Mouse (Mus musculus) right cerebral cortex, adult 18-20 months (tissue): Measurements from ENCODE around the gene Kdelr2.
"Not testable (repeated sequence)": the region's sequence is repeated elsewhere in the genome, so short reads cannot be mapped to it uniquely, and the experiment has no call there.

ENCODE experiments used
- DNase-seq: peaks from one replicate; pipeline ENCODE4 v3.0.0; 2022; ENCODE audit warnings: mixed read lengths

The Kdelr2 gene

GRCm38 (mm10) chr5:143403221-143404147 is at the start of gene Kdelr2:
Gene Kdelr2 (plus strand): TSS chr5:143403838.
- DNase-seq: peak; percentile 93

- no peak for DNase-seq
These were observed 47.6 kb upstream of the Kdelr2 start for GRCm38 (mm10) chr5:143356017-143356416.

- DNase-seq: no peak
These were observed 46.8 kb upstream of the Kdelr2 start, which contains the start of gene Grid2ip for GRCm38 (mm10) chr5:143356686-143357388. Gene Grid2ip (plus strand): TSS chr5:143357338.

- DNase-seq: no peak
These were observed 46.1 kb upstream of the Kdelr2 start for GRCm38 (mm10) chr5:143357564-143357963.

GRCm38 (mm10) chr5:143359263-143359662 is 44.4 kb upstream of the Kdelr2 start:
- no peak for DNase-seq

- DNase-seq: no peak
These were observed 43.6 kb upstream of the Kdelr2 start for GRCm38 (mm10) chr5:143360000-143360399.

- no peak for DNase-seq
These were observed 42.2 kb upstream of the Kdelr2 start for GRCm38 (mm10) chr5:143361428-143361827.

- DNase-seq: no peak
These were observed 39.7 kb upstream of the Kdelr2 start for GRCm38 (mm10) chr5:143363678-143364615.

GRCm38 (mm10) chr5:143367931-143368330 is 35.7 kb upstream of the Kdelr2 start:
- no peak for DNase-seq

GRCm38 (mm10) chr5:143369611-143370255 is 33.9 kb upstream of the Kdelr2 start:
- DNase-seq: no peak

- no peak for DNase-seq
These were observed 33.1 kb upstream of the Kdelr2 start for GRCm38 (mm10) chr5:143370416-143371145.

- DNase-seq: no peak
These were observed 32.5 kb upstream of the Kdelr2 start for GRCm38 (mm10) chr5:143371146-143371510.

- no peak for DNase-seq
These were observed 30.8 kb upstream of the Kdelr2 start for GRCm38 (mm10) chr5:143372818-143373217.

GRCm38 (mm10) chr5:143375242-143375641 is 28.4 kb upstream of the Kdelr2 start:
- no peak for DNase-seq

- DNase-seq: no peak
These were observed 27.5 kb upstream of the Kdelr2 start for GRCm38 (mm10) chr5:143376156-143376555.

- no peak for DNase-seq
These were observed 16.6 kb upstream of the Kdelr2 start for GRCm38 (mm10) chr5:143386797-143387621.

- no peak for DNase-seq
These were observed 9.5 kb upstream of the Kdelr2 start for GRCm38 (mm10) chr5:143394184-143394583.

GRCm38 (mm10) chr5:143394966-143395365 is 8.7 kb upstream of the Kdelr2 start:
- DNase-seq: not testable (repeated sequence)

GRCm38 (mm10) chr5:143395649-143396048 is 8.0 kb upstream of the Kdelr2 start:
- no peak for DNase-seq

- no peak for DNase-seq
These were observed 3.1 kb upstream of the Kdelr2 start for GRCm38 (mm10) chr5:143400501-143400900.

- no peak for DNase-seq
These were observed 2.1 kb upstream of the Kdelr2 start for GRCm38 (mm10) chr5:143401556-143401955.
